Mouse (Mus musculus) neural tube, embryonic 14.5 days (tissue): ENCODE data around the gene Gtf3a. TPM values are rescaled to one million over a fixed set of nuclear protein-coding genes. Genes with fewer than 3 reads are reported as not detected.

Experiments
- ATAC-seq: fragments of 200-750 bp; cut with Nextera tagmentation; 2 replicates; pipeline ENCODE4 v1.8.0; 2017; ENCODE audit warnings: low read depth, mild to moderate bottlenecking, moderate TSS enrichment, moderate library complexity
- H3K27ac ChIP-seq: fragments of 300-500 bp; sonication (generic); 2 replicates; pipeline ENCODE4 v1.5.1; 2014; ENCODE audit warnings: low read depth, mild to moderate bottlenecking, control low read depth, low read length, moderate library complexity, mixed read lengths
- H3K27me3 ChIP-seq: fragments of 300-500 bp; sonication (generic); 2 replicates; pipeline ENCODE4 v1.6.1; 2014; ENCODE audit warnings: low read length; ENCODE audit not compliant: control insufficient read depth, insufficient read depth
- H3K36me3 ChIP-seq: fragments of 300-500 bp; sonication (generic); 2 replicates; pipeline ENCODE4 v1.6.1; 2014; ENCODE audit warnings: low read length, mixed read lengths; ENCODE audit not compliant: control insufficient read depth, insufficient read depth
- H3K4me1 ChIP-seq: fragments of 300-500 bp; sonication (generic); 2 replicates; pipeline ENCODE4 v1.6.1; 2014; ENCODE audit warnings: low read length; ENCODE audit not compliant: control insufficient read depth, insufficient read depth
- H3K4me2 ChIP-seq: fragments of 300-500 bp; sonication (generic); 2 replicates; pipeline ENCODE4 v1.6.1; 2014; ENCODE audit warnings: mild to moderate bottlenecking, low read depth, low read length, control low read depth
- H3K4me3 ChIP-seq: fragments of 300-500 bp; sonication (generic); 2 replicates; pipeline ENCODE4 v1.5.1; 2014; ENCODE audit warnings: low read depth, low read length, control low read depth, mixed read lengths
- H3K9ac ChIP-seq: fragments of 300-500 bp; sonication (generic); replicated peaks from 2 replicates; pipeline ENCODE4 v1.6.1; 2014; ENCODE audit warnings: low read depth, mild to moderate bottlenecking, control low read depth, low read length, mixed read lengths
- H3K9me3 ChIP-seq: fragments of 300-500 bp; sonication (generic); 2 replicates; pipeline ENCODE4 v1.6.1; 2016; ENCODE audit warnings: low read length; ENCODE audit not compliant: control insufficient read depth
- WGBS: fragments of 180-500 bp; shearing (Covaris S2); extraction: QIAGEN DNeasy Blood & Tissue Kit; methylation state at CpG from one replicate; pipeline ENCODE4 v1.1.7; 2014; 5-methylcytosine and 5-hydroxymethylcytosine counted together
- polyA plus RNA-seq: library from polyadenylated mRNA; unstranded; fragments of >200 nt; fragmentation: Nextera tagmentation; extraction: Ambion mirVana; gene quantifications from 2 replicates; pipeline ENCODE4 v1.2.1, GENCODE M21; 2014

Gene Gtf3a
- polyA plus RNA-seq = 104 and 105 TPM in 2 replicates

DNA sequence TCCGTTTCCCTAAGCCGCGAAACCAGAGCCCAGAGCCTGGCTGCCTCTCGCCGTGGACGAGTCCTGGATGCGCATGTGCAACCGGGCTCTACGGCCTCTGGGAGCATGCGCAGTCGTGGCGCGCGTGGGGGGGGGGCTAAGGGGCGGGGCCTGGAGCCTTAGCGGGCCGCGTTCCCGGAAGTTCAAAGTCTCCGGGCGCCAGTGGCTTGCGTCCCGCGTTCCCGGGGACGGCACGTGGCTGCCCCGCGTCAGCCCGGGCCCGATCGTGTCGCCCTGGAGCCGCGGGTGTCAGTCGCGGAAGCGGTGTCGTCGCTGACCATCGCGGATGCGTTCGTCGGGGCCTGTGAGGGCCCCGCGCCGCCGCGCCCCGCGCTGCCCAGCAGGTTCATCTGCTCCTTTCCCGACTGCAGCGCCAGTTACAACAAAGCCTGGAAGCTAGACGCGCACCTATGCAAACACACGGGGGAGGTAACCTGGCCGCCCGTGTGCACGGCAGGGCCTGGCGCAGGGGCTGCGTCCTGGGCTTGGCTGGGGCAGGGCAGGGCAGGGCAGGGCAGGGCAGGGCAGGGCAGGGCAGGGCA lies at the start of gene Gtf3a:
Gene Gtf3a (plus strand): TSS at position 150 of the 581 bp plus-strand sequence.
- H3K9ac ChIP-seq = peak within 1 kb of the TSS; percentile 83
- H3K27me3 ChIP-seq = no peaks in the 10 kb centered on the region
- peaks cover 17% of the 10 kb centered on the region for H3K36me3 ChIP-seq
- H3K27ac ChIP-seq = peak within 1 kb of the TSS; percentile 72
- H3K4me3 ChIP-seq = peak within 1 kb of the TSS; percentile 71
- H3K9me3 ChIP-seq = no peaks in the 10 kb centered on the region
- peaks cover 6% of the 10 kb centered on the region for H3K4me1 ChIP-seq
- H3K4me2 ChIP-seq = peak within 1 kb of the TSS; percentile 89
- peak; percentile 95 for ATAC-seq
- 0% methylated on average over 62 of the region's 62 CpGs for WGBS

- 57% methylated on average over 7 of the region's 7 CpGs for WGBS
- Histone ChIP-seq H3K27me3 (no peaks in the 10 kb centered on the region), H3K27ac (no peak overlapping the region), H3K36me3 (no peaks in the 10 kb centered on the region), H3K4me1 (no peaks in the 10 kb centered on the region), H3K4me2 (no peak overlapping the region), H3K9ac (no peak overlapping the region), H3K9me3 (no peaks in the 10 kb centered on the region), H3K4me3 (no peak overlapping the region)
- ATAC-seq = no peak
Measured at GRCm38 (mm10) chr5:146900331-146900730, 48.1 kb upstream of the Gtf3a start.

DNA sequence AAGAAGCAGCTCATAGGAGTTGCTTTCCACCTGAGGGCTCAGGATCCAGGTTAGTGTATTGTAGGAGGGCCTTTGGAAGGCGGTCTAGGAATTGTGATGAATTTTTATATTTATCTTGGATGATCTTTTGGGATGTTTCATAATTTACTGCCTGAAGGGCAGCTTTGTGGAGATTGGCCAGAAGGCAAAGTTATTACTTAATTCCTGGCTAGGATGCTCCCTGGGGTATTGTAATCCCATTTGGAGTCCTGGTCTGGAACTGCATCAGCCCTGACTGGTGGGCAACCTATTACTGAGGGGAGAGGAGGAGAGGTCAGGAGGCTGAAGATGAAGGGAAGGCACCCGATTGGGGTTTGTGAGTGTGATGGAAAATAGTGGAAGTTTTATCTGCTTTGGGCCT lies 47.0 kb upstream of the Gtf3a start:
- H3K27me3 ChIP-seq = no peaks in the 10 kb centered on the region
- no peaks in the 10 kb centered on the region for H3K9me3 ChIP-seq
- H3K4me1 ChIP-seq = no peaks in the 10 kb centered on the region
- 80% methylated on average over 2 of the region's 2 CpGs for WGBS
- H3K9ac ChIP-seq = no peak overlapping the region
- H3K4me3 ChIP-seq = no peak overlapping the region
- no peaks in the 10 kb centered on the region for H3K36me3 ChIP-seq
- no peak for ATAC-seq
- H3K27ac ChIP-seq = no peak overlapping the region
- H3K4me2 ChIP-seq = no peak overlapping the region

DNA sequence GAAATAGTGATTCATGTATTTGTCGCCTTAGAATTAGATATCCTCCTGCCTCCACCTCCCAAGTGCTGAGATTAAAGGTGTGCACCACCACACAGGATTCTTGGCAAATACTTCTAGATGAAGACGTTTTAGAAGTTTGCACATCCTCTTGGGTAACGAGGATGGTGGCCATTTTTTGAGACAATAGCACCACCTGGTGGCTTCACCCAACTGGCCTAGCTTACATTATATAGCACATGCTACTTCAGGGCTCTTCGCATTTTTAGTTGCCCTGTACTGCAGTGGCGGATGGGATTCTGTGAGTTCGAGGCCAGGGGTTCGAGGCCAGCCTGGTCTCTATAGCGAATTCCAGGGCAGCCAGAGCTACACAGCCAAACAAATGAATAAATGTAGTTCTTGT lies 44.1 kb upstream of the Gtf3a start:
- no peak overlapping the region for H3K9ac ChIP-seq
- H3K27ac ChIP-seq = no peak overlapping the region
- H3K4me3 ChIP-seq = no peak overlapping the region
- H3K36me3 ChIP-seq = no peaks in the 10 kb centered on the region
- no peaks in the 10 kb centered on the region for H3K9me3 ChIP-seq
- 40% methylated on average over 8 of the region's 8 CpGs for WGBS
- H3K4me1 ChIP-seq = no peaks in the 10 kb centered on the region
- no peaks in the 10 kb centered on the region for H3K27me3 ChIP-seq
- no peak overlapping the region for H3K4me2 ChIP-seq
- peak; percentile 77; the same call in 1 of the 2 replicates for ATAC-seq

- Histone ChIP-seq H3K9ac (no peak overlapping the region), H3K4me2 (0 out of 2 replicates have a peak overlapping the region, but pooled peaks have one; percentile 9), H3K4me1 (no peaks in the 10 kb centered on the region), H3K36me3 (no peaks in the 10 kb centered on the region), H3K27ac (no peak overlapping the region), H3K4me3 (no peak overlapping the region), H3K9me3 (no peaks in the 10 kb centered on the region), H3K27me3 (no peaks in the 10 kb centered on the region)
- peak; percentile 64 for ATAC-seq
- WGBS = 26% methylated on average over 14 of the region's 14 CpGs
Measured at GRCm38 (mm10) chr5:146905486-146906172, 42.8 kb upstream of the Gtf3a start.

- Histone ChIP-seq H3K4me3 (no peak overlapping the region), H3K4me2 (no peak overlapping the region), H3K36me3 (no peaks in the 10 kb centered on the region), H3K27me3 (no peaks in the 10 kb centered on the region), H3K9ac (no peak overlapping the region), H3K27ac (no peak overlapping the region), H3K4me1 (no peaks in the 10 kb centered on the region), H3K9me3 (no peaks in the 10 kb centered on the region)
- WGBS = 45% methylated on average over 5 of the region's 5 CpGs
- no peak for ATAC-seq
Measured at GRCm38 (mm10) chr5:146907533-146907932, 40.9 kb upstream of the Gtf3a start.

- WGBS = 56% methylated on average over 11 of the region's 11 CpGs
- Histone ChIP-seq H3K4me3 (no peak overlapping the region), H3K9me3 (no peaks in the 10 kb centered on the region), H3K27me3 (no peaks in the 10 kb centered on the region), H3K27ac (no peak overlapping the region), H3K4me1 (no peaks in the 10 kb centered on the region), H3K9ac (no peak overlapping the region), H3K4me2 (no peak overlapping the region), H3K36me3 (no peaks in the 10 kb centered on the region)
- ATAC-seq = no peak
Measured at GRCm38 (mm10) chr5:146908629-146909028, 39.8 kb upstream of the Gtf3a start.

DNA sequence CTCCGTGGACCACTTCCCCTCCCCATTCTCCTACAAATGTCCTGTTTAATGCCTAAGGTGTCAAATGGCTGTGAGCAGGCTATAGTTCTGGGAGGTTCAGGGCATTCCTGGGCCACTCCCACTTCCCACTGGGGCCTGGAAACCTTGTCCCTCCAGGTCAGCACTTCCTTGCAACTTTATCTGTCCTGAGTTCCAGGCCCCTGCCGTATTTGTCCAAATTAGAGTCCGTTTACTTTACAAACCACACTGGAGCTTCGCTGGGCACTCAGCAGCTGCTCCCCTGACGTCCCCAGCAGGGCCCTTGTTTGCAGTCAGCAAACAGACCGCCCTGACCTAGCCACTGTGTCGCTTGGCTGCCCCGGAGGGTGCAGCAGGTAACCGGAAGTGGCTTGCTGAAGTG lies 36.3 kb upstream of the Gtf3a start:
- ATAC-seq = no peak
- Histone ChIP-seq H3K36me3 (no peaks in the 10 kb centered on the region), H3K27me3 (no peaks in the 10 kb centered on the region), H3K9ac (no peak overlapping the region), H3K9me3 (no peaks in the 10 kb centered on the region), H3K4me1 (no peaks in the 10 kb centered on the region), H3K27ac (no peak overlapping the region), H3K4me3 (no peak overlapping the region), H3K4me2 (no peak overlapping the region)
- 24% methylated on average over 9 of the region's 9 CpGs for WGBS

GRCm38 (mm10) chr5:146913355-146913754 lies 35.1 kb upstream of the Gtf3a start:
- Histone ChIP-seq H3K27me3 (no peaks in the 10 kb centered on the region), H3K4me1 (no peaks in the 10 kb centered on the region), H3K27ac (no peak overlapping the region), H3K9me3 (no peaks in the 10 kb centered on the region), H3K36me3 (no peaks in the 10 kb centered on the region), H3K4me3 (no peak overlapping the region), H3K9ac (no peak overlapping the region), H3K4me2 (no peak overlapping the region)
- WGBS = 84% methylated on average over 7 of the region's 7 CpGs
- no peak for ATAC-seq
